Mouse (Mus musculus): ENCODE measurements around the gene Fgd6.
A peak's percentile ranks its signal among the peaks of the same experiment; 100 is the strongest.

Gene Fgd6

DNA sequence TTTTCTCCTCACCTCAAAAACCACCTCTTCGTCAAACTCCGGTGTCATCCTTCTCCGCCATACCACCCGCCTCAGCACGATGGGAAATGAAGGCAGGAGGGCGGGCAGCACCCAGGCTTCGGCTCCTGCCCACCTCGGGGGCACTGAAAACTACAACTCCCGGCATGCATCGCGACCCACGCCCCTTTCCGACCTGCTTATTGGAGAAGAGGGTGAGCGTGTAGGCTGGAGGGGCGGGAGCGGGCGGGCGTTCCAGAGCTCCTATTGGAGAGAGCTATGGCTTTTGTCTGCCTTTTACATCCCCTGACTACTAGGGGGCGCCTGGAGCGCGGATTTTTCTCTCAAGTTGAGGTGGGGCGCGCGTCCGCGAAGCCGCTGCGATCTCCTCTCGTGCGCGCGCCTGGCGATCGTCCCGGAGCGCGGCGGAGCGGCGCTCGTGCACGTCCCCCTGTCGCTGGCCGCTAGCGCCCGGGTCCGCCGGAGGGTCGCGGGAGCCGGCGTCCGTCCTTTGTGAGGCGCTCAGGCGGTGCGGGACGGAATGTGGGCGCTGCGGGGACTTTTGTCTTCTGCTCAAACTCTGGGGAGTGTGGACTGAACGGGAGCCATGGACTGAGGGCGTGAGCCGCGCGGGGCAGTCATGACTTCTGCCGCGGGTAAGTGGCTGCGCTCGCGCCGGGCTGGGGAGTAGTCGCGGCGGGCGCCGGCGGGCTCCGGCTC, at the start of gene Fgd6, which contains the start of gene Vezt:
Gene Fgd6 (plus strand): TSS at position 344 of the 717 bp plus-strand sequence.
Gene Vezt (minus strand): TSS at position 160 of the 717 bp plus-strand sequence.
- peak; percentile 99 for DNase-seq (ENCODE audit: low read depth, low spot score)

DNA sequence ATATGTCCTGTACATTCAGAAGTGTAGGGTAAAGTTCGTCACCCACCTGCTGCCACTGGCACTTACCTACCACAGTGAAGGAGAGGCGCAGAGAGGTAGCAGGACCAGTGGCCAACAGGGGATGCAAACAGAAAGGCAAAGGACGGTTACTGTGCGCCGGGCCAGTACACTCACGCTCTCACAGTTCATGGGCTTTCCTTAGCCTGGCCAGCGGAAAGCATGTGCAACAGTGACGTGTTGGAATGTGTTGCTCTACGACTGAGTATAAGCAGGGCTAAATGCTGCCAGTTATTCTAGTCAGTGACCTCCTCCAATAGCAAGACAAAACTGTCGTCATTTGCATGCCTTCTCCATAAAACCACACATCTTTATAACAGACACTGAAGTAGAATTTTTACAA, 41.7 kb upstream of the Fgd6 start:
- DNase-seq (ENCODE audit: low read depth, low spot score), result no peak

DNA sequence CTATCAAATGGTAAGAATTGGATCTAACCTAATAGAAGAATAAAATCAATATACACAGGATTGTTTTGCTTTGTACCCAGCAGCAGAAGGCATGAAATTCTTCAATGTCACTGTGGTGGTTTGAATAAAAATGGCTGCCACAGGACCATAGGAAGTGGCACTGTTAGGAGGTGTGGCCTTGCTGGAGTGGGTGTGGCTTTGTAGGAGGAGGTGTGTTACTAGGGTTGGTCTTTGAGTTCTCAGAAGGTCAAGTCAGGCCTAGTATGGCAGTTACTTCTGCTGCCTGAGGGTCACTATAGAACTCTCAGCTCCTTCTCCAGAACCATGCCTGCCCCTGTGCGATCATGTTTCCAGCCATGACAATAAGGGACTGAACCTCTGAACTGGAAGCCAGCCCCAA, 40.7 kb upstream of the Fgd6 start:
- DNase-seq (ENCODE audit: low read depth, low spot score), result no peak

DNA sequence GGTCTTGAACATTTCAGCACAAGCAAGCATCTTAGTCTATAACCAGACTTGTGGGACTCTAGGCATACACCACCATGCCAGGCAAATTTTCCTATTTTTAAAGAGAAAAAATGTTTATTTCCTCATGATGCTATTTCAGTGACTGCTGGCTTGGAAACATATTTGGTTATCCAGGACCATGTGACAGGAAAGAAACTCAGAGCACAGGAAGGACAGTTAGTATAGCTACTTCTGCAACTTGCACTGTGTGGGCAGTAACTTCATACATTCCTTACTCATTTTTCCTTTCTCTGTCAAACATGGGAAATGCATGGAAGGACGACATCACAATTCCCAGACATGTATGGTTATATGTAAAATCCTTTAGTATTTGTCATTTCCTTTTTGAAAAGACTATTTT, 36.4 kb upstream of the Fgd6 start:
- DNase-seq (ENCODE audit: low read depth, low spot score), result no peak

DNA sequence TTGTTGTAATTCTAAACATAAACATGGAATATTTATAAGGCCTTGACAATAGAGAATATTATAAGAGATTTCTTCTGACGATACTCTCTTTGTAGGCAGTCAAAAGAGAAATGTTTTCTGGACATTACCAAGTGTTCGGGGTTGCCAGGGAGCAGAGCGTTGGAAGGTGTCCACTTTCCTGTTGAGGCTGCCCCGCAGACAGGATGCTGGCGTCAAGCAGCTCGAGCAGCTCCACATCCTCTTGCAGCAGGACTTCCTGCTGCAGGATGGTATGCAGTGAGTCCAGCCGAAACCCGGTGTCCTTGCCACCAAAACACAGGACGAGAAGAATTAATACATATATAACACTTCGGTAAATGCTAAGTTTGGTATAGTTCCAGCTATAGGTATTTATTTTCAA, 35.6 kb upstream of the Fgd6 start:
- DNase-seq (ENCODE audit: low read depth, low spot score), result no peak

DNA sequence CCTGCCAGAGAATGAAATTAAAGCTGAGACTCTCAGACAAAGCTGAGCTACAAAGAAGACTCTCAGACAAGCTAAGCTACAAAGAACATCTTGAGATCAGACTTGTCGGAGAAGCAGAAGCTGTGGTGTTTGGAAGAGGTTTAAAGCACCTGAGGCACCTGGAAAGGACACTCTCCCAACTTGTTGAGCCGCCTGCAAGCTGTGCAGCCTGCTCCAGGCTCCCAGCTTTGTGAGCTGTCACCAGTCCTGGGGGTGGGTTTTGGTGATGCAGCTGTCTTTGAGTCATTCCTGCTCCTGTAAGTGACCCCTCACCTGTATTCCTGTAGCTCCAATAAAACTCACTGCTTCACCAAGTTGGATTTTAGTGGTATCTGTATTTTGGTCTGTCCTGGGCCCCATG, 27.4 kb upstream of the Fgd6 start:
- no peak for DNase-seq (ENCODE audit: low read depth, low spot score)

DNA sequence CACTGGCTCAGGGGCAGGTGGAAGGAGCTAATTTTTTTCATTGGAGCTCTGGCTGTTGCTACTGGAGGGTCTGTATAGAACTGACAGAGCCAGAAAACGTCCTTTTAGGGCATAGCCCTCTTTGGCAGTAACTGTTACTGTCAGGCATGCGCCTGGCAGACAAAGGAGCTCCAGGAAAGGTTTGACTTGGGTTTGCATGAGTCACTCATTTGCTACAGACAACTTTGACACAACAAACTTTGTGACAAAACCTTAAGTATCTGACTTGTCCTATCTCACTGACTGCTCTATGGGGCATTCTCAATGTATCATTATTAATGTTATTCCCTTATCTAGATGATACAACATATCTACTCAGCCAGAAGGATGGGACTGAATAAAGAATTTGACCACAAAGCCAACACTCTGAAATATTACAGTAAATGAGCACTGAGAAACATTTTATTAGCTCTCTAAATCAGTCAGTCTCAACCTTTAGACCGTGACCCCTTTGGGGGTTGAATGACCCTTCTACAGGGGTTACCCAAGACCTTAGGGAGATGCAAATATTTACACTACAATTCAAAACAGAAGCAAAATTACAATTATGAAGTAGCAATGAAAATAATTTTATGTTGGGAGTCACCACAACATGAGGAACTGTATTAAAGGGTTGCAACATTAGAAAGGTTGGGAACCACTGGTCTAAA, 25.7 kb upstream of the Fgd6 start:
- no peak for DNase-seq (ENCODE audit: low read depth, low spot score)

DNA sequence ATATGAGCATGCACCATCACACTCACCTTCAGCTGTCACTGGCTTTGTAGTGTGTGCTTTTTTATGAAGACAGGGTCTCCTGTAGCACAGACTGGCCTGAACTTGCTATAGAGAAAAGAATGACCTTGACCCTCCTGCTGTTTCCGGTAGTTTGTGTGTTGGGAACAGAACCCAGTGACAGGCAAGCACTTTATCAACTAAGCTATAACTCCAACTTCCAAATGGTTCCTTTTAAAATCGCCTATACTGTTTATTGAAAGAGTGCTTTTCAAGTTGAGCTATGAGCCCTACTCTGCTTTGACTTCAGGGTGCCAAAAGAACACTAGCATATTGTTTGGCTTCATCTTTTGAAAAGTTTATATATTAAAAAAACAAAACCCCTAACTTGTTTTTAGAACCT, 24.8 kb upstream of the Fgd6 start:
- DNase-seq (ENCODE audit: low read depth, low spot score), result no peak

DNA sequence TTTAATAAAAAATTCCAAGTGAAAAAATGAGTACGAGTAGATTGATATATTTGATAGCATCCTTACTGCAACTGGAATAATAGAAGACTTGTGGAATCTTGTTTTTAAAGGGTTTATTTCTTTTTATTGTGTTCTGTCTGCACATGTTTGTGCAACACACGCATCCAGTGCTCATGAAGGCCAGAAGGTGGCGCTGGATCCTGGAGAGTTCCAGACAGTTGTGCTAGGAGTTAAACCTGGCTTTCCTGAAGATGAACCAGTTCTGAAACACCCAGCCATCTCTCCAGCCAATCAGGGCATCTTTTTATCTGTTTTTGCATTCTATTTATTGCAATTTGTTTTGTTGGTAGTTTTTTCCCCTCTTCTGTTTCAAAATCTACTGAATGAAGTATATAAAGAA, 22.6 kb upstream of the Fgd6 start:
- peak; percentile 80 for DNase-seq (ENCODE audit: low read depth, low spot score)

DNA sequence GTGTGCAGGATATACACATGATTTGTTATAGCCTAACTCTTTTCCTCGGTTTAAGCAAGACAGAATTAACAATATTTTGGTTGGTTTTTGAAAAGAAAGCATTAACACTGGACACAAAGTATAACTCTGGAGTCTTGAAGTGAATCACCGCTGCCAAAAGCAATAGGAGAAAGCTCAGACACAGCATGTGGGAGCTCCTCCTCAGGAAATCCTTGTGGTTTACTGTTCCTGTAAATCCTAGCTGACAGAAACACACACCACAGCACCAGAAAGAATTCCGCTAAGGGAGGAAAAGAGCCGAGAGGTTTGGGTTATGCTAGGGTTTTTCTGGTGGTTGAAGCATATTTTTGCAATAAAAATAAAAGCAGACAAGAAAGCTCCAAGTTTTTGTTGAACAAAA, 21.6 kb upstream of the Fgd6 start:
- no peak for DNase-seq (ENCODE audit: low read depth, low spot score)

DNA sequence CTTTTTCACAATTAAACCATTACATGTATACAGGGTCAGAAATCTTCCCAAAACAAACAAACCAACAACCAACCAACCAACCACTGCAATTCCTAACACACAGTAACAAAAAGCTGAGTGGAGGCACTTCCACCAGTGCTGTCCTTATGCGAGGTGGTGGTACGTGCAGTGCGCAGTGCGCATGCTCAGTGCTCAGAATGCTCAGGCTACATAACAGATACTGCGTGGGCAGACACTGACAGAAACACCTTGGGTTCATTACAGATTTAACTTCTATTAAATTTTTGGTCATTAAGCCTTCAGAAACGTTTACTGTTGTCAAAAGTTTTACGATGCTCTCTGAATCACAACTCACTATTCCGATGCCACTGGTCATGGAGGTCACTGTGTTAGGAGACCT, 18.3 kb upstream of the Fgd6 start:
- no peak for DNase-seq (ENCODE audit: low read depth, low spot score)

DNA sequence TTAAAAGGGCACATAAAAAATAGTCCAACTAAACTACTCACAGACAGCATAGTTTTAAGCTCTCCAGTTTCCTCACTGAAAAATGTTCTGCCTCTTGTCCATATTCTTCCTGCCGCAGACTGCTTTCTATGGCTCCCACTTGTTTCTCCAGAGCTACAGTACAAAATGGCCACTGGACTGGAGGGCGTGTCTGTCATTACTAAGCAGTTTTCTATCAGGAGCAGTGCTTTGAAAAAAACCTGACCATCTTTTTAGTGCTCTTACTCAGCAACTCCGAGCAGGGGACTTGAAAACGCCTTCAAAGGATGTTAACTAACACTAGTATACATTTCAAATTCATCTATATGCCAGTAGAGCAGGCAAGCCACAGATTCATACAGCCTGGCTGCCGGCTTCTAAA, 15.2 kb upstream of the Fgd6 start:
- DNase-seq (ENCODE audit: low read depth, low spot score), result peak; percentile 10

DNA sequence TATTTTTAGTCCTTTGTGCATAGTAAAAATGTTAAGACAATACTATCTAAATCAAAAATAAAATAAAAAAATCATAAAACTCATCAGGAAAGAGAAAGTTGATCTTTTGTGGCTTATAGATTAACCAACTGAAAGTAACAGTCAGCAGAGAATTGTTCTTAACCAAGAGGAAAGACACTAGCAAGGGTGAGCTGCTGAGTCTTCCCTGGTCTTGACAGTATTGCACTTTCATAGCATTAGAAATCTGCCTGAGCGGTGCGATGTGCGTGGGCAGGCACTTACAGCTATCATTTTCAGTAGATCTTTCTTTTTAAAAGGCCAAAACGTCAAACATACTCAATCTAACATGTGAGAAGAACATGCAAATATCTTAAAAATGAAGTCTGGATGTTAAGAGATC, 14.7 kb upstream of the Fgd6 start:
- peak; percentile 53 for DNase-seq (ENCODE audit: low read depth, low spot score)

DNA sequence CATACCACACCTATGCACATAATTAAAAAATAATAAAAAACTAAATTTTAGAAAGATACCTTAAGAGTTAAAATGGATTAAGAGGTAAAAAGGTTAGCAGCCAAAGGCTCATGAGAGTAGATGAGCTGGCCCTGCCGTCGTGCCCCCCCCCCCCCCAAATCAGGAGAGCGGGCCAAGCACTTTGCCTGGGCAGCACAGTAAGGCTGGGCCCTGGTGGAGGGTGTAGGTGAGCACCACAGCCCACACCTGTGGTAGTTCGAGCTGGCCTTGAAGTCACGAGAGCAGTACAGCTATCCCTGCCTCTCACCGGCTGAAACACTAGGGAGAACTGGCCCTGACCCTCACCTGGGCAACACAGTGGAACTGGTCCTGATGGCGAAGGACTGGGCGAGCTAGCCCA, 10.7 kb upstream of the Fgd6 start:
- DNase-seq (ENCODE audit: low read depth, low spot score), result no peak

DNA sequence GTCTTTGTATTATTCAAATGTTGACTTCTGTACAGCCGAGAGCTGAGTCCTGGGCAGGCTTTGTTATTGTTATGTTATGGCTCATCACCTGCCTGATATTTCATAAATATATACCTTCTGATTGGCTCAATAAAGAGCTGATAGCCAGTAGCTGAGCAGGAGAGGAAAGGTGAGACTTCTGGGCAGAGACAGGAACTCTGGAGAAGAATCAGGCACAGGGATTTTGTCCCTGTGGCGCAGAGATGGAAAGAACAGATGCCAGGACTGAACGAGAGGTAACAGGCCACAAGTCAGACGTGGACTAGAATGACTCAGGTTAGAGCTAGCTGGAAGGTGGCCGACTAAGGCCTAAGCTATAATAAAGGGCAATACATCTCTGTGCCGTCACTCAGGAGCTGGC, 7.3 kb upstream of the Fgd6 start:
- no peak for DNase-seq (ENCODE audit: low read depth, low spot score)

DNA sequence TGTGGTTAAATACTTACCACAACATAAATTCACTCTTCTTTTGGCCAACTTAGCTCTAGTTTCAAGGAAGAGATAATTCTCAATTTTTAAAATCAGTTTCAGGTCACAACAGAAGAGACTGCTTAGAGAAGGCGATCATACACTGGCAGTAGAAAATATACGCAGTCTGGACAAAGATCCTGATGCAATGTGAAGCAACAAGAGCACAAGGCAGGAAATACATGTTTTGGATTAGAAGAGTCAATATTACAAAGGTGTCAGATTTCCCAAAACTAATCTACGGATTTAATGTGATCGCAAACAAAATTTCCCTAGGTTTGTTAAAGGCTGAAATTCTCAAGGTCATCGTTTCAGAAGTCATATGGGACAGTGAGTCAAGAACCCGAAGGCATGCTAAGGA, 4.6 kb upstream of the Fgd6 start:
- DNase-seq (ENCODE audit: low read depth, low spot score), result no peak

DNA sequence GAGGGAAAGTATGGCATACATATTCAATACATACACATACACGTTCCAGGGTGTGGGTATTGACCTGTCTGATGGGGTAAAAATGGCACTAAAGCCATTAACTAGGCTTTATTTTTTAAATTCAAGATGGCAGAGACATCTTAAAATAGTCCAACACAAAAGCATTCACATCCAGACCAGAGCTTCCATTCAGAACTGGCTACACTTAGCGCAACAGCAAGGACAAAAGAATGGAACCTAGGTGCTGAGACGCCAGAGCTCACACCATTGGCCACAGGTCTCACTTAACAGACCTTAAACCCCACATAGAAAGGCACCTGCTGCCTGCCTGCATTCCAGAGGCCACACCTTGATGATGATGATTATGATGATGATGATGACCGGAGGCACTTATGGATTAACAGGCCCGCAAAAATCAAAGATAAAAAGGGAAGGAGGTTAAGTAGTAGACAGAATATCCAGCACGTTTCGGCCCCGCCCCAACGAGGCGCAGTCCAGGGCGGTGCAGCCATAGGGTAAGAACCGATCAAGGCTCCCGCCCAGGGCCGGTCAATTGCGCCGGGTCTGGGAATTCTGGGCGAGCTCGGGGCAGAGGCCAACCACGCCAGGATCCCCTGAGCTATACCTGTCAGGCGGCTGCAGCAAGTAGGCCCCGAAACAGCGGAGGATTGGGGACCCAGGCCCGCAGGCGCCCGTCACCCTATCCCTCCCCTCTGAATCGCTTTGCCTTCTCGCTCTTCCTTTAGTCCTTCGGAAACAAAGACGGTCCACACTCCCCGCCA, 734 bp upstream of the Fgd6 start:
- no peak for DNase-seq (ENCODE audit: low read depth, low spot score)

DNA sequence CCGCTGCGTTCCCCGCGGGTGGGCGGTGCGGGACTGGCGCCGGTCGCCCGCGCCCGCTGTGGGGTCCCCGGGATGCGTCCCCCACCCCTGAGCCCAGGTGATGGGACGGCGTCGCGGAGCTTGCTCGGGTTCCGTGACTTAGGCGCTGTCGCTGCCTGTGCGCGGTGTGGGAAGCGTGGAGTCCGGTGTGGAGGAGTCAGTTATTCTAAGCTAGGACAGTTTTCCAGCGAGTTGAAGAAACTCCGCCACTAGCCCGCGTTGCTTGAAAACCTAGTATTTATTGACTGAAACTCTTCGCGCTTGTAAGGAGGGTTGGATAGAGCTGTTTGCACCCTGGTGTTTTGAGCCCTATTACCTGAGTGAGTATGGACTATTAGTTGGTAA, 566 bp downstream of the Fgd6 start:
- DNase-seq (ENCODE audit: low read depth, low spot score), result no peak

DNA sequence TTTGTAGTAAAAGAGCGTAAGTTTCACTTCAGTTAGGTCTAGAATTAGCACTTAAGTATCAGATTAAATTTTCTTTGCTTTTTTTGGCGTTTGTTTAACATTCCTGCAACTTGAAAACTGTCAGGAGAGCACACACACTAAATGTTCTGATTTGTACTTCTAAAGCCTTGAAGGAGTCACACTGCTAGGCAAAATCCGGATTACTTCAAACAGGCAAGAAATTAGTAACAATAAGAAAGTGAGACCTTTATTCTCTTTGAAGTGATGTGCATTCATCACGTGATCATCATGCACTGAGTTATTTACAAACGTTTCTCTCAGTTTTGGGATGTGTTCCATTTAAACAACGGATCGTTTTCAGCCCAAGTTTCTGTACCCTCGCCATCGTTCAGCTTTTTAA, 1.4 kb downstream of the Fgd6 start:
- DNase-seq (ENCODE audit: low read depth, low spot score), result peak; percentile 35

DNA sequence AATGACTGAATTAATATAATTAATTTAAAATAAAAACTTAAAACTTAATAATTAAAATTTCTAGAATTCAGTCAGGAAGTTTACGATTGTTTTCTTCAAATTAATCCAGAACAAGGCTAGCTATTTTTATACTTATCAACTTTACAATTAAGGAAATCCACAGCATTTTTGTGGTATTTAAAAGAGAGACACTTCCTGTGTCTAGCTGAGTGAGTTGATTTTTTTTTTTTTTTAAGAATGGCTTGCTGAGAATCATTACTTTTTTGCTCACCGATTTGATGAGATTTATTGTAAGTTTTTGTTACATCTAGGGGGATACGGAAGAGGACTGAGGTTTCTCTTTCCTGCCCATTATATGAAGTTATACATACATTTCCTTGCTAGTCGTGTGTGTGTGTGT, 1.8 kb downstream of the Fgd6 start:
- no peak for DNase-seq (ENCODE audit: low read depth, low spot score)

DNA sequence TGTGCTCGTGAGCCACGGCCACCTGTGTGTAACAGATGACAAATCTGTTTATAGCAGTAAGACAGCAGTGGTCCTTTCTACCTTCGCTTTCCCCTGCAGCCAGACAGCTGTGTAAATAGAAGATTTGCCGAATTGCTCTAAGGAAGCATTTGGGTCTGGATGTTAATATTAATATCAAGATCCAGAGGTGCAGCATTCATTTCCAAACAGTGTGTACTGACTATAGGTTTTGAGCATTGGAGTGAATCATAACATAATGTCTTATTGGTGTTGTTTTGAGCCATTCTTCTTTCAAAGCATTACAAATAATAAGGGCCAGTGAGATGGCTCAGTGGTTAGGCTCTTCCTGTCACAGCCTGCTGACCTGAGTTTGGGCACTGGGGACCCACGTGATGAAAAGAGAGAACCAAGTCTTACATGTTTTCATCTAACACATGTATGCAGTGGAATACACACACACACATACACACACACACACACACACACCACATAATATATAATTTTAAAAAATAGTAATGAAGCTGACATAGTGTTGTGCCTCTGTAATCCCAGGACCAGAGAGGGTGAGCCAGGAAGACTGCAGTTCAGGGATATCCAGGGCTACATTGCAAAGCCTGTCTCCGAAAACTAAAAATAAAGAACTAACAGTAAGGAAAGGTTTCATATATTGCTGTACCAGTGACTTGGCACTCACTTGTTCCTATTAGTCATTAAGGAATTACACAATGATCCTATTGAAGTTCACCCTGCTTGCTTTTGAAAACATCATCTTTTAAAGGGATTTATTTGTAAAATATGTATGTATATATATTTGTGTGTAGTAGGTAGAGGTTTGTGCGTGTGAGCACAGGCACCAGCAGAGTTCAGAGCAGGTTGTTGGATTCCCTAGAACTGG, 2.8 kb downstream of the Fgd6 start:
- no peak for DNase-seq (ENCODE audit: low read depth, low spot score)

DNA sequence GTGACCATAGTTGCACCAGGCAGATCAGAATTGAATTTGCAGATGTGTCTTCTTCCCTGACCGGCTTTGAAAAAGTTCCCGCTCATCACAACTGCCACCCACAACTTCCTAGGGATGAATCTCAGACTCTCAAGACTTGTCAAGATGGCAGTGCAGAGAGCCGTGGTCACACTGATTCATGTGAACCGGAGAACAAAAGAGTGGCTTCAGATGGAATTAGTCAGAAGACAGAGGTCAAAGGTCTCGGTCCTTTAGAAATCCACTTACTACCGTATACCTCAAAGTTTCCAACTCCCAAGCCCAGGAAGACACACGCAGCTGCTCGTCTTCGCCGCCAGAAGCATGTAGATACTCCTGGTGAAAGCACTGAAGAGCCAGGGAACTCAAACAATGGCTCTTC, 8.1 kb downstream of the Fgd6 start:
- DNase-seq (ENCODE audit: low read depth, low spot score), result no peak

Measured in CD4-positive, CD25-positive, alpha-beta regulatory T cell, adult 2 months (primary cell).